Mouse (Mus musculus) CH12.LX (cell line): Measurements from ENCODE around the gene 6430548M08Rik.

Experiments
- CHD2 ChIP-seq: IDR thresholded peaks from 2 replicates; pipeline ENCODE4 v1.6.1; 2011; ENCODE audit warnings: low read length, improper control_type of control experiment
- CTCF ChIP-seq, 2 experiments: IDR thresholded peaks in 1 of 2; conservative IDR thresholded peaks in 1 of 2; 2 replicates each; pipeline ENCODE4 v1.5.1; 2011 to 2012; ENCODE audit warnings: low read depth in 2 of 2, low read length in 2 of 2, improper control_type of control experiment in 1 of 2, inconsistent platforms in 1 of 2, mild to moderate bottlenecking in 1 of 2, moderate library complexity in 1 of 2
- EP300 ChIP-seq: IDR thresholded peaks from 2 replicates; pipeline ENCODE4 v1.6.1; 2011; ENCODE audit warnings: low read length, improper control_type of control experiment
- HCFC1 ChIP-seq: IDR thresholded peaks from 2 replicates; pipeline ENCODE4 v1.6.1; 2012; ENCODE audit warnings: low read depth, mild to moderate bottlenecking, inconsistent platforms, low read length, improper control_type of control experiment
- MAFK ChIP-seq: IDR thresholded peaks from 2 replicates; pipeline ENCODE4 v1.6.1; 2011; ENCODE audit warnings: low read length, improper control_type of control experiment; ENCODE audit not compliant: insufficient replicate concordance
- MAX ChIP-seq: IDR thresholded peaks from 2 replicates; pipeline ENCODE4 v1.6.1; 2011; ENCODE audit warnings: low read length, improper control_type of control experiment
- MEF2A ChIP-seq: IDR thresholded peaks from 2 replicates; pipeline ENCODE4 v1.6.1; 2014; ENCODE audit warnings: low read depth, mild to moderate bottlenecking, inconsistent platforms, low read length, improper control_type of control experiment, borderline replicate concordance
- POLR2A ChIP-seq: IDR thresholded peaks from 2 replicates; pipeline ENCODE4 v1.6.1; 2011; ENCODE audit warnings: low read depth, mild to moderate bottlenecking, improper control_type of control experiment, low read length
- SMC3 ChIP-seq: IDR thresholded peaks from 2 replicates; pipeline ENCODE4 v1.6.1; 2011; ENCODE audit warnings: low read depth, low read length, improper control_type of control experiment
- TBP ChIP-seq: conservative IDR thresholded peaks from 2 replicates; pipeline ENCODE4 v1.6.1; 2011; ENCODE audit warnings: low read depth, low read length, improper control_type of control experiment

DNA sequence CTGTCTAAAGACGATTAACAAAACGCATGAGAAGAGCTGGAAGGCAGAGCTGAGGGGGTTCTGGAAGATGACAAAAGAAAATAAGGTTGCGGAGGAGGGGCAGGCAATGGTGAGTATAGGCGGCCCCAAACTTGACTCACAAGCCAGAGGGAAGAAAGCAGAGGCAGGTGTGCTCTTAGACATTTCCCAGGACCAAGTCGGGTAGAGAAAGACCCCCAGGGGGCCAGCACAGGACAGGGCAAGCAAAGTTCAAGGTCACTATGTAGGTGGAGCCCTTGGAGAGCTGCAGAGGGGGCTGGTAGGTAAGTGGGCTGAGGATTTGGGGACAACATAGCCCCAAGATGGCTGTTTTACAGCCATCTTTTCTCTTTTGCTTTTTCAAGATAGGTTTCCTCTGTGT, 34.6 kb upstream of the 6430548M08Rik start:
- TF ChIP-seq EP300 = no peak
- no peak for TF ChIP-seq TBP
- no peak for TF ChIP-seq MAFK
- TF ChIP-seq HCFC1 = no peak
- TF ChIP-seq CTCF (conservative IDR thresholded peaks at IDR 0.05 in 1 of 2, IDR thresholded peaks at IDR 0.05 in 1 of 2; ENCODE audit: low read depth in 2 of 2, low read length in 2 of 2) = no peak
- no peak for TF ChIP-seq MEF2A
- TF ChIP-seq MAX = no peak
- TF ChIP-seq POLR2A = no peak
- no peak for TF ChIP-seq SMC3
- TF ChIP-seq CHD2 = no peak
